Comparison of ENCODE assay signal across 9 mouse cellular contexts in the genomic region with DNA sequence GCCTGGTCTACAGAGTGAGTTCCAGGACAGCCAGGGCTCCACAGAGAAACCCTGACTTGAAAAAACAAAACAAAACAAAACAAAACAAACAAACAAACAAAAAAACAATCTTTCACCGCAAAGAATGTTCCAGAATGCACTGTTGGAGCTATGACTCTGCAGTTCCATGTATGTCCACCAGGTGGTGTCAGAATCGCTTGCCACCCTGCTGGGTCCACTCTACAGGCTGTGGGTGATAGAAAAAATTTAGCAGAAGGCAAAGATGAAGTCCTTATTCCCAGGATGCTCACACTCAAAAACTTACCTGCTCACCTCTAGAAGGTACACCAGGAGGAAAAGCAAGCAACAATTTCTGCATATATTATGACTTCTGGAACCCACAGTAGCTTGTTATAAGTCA. TPM values are rescaled to one million over a fixed set of nuclear protein-coding genes. Genes with fewer than 3 reads are reported as not detected.
DNase-seq lines count a peak whose midpoint lies in the region; ATAC-seq and TF ChIP-seq lines count a peak whose summit lies in the region.
"Had no signal": no experiment of that assay in that cellular context is flagged by ENCODE, and none has a peak within 500 bp of the region (broad histone marks: within the 10 kb centered on the region; RNA-seq: fewer than 3 reads in every experiment).

No protein-coding gene starts in this region.

- H3K4me3 ChIP-seq in heart, embryonic 12.5 days, result no peak overlapping the region
- H3K4me3 ChIP-seq in C2C12 (ENCODE audit: insufficient read depth, poor library complexity, severe bottlenecking), result no peak overlapping the region
- no peak overlapping the region for H3K4me3 ChIP-seq in embryonic facial prominence, embryonic 14.5 days (ENCODE audit: low read depth, low read length)
- H3K4me3 ChIP-seq in kidney, embryonic 14.5 days (ENCODE audit: low read length), result no peak overlapping the region
- H3K4me3 ChIP-seq in lung, embryonic 16.5 days (ENCODE audit: low read length), result no peak overlapping the region

- no peak overlapping the region for H3K27ac ChIP-seq in heart, embryonic 12.5 days (ENCODE audit: poor library complexity, severe bottlenecking)
- no peak overlapping the region for H3K27ac ChIP-seq in embryonic facial prominence, embryonic 14.5 days (replicated peaks; ENCODE audit: low read depth, low read length)
- no peak overlapping the region for H3K27ac ChIP-seq in kidney, embryonic 14.5 days (ENCODE audit: low read depth, low read length)
- H3K27ac ChIP-seq in lung, embryonic 16.5 days (ENCODE audit: low read length), result no peak overlapping the region

- no peaks in the 10 kb centered on the region for H3K27me3 ChIP-seq in heart, embryonic 12.5 days (replicated peaks)
- no peaks in the 10 kb centered on the region for H3K27me3 ChIP-seq in C2C12 (ENCODE audit: control insufficient read depth, insufficient read depth, insufficient read length)
- H3K27me3 ChIP-seq in embryonic facial prominence, embryonic 14.5 days (replicated peaks; ENCODE audit: control insufficient read depth, insufficient read depth, low read length), result no peaks in the 10 kb centered on the region
- 0 out of 2 replicates have a peak, but pooled peaks cover 3% of the 10 kb centered on the region for H3K27me3 ChIP-seq in kidney, embryonic 14.5 days (ENCODE audit: control insufficient read depth, insufficient read depth, low read length)
- no peaks in the 10 kb centered on the region for H3K27me3 ChIP-seq in lung, embryonic 16.5 days (ENCODE audit: control insufficient read depth, insufficient read depth, low read depth, low read length)

- no peaks in the 10 kb centered on the region for H3K9me3 ChIP-seq in heart, embryonic 12.5 days (replicated peaks)
- no peaks in the 10 kb centered on the region for H3K9me3 ChIP-seq in embryonic facial prominence, embryonic 14.5 days (ENCODE audit: control insufficient read depth, low read length)
- H3K9me3 ChIP-seq in kidney, embryonic 14.5 days (ENCODE audit: control insufficient read depth, low read length), result no peaks in the 10 kb centered on the region
- no peaks in the 10 kb centered on the region for H3K9me3 ChIP-seq in lung, embryonic 16.5 days (ENCODE audit: control insufficient read depth, low read length)

- H3K36me3 ChIP-seq in heart, embryonic 12.5 days, result no peaks in the 10 kb centered on the region
- no peaks in the 10 kb centered on the region for H3K36me3 ChIP-seq in C2C12 (ENCODE audit: control insufficient read depth, insufficient read depth)
- H3K36me3 ChIP-seq in embryonic facial prominence, embryonic 14.5 days (ENCODE audit: control insufficient read depth, insufficient read depth, low read length), result no peaks in the 10 kb centered on the region
- no peaks in the 10 kb centered on the region for H3K36me3 ChIP-seq in kidney, embryonic 14.5 days (ENCODE audit: control insufficient read depth, insufficient read depth, low read length)
- no peaks in the 10 kb centered on the region for H3K36me3 ChIP-seq in lung, embryonic 16.5 days (ENCODE audit: control insufficient read depth, insufficient read depth, low read length)

- H3K79me2 ChIP-seq in C2C12 (ENCODE audit: control insufficient read depth, insufficient read depth), result no peaks in the 10 kb centered on the region

- peak; percentile 65 to 85 for DNase-seq in heart, adult 18-20 months
- DNase-seq in adrenal gland, postnatal 36 days, result peak; percentile 71 to 72
- peak; percentile 54 for DNase-seq in embryonic facial prominence, embryonic 14.5 days (ENCODE audit: low spot score)
- DNase-seq in right cerebral cortex, postnatal 4 days, result peak; percentile 77

- ATAC-seq in heart, embryonic 12.5 days (ENCODE audit: insufficient number of reproducible peaks, low FRiP score), result no peak
- peak; percentile 38; the same call in 1 of the 2 replicates for ATAC-seq in embryonic facial prominence, embryonic 14.5 days (ENCODE audit: low read depth)
- ATAC-seq in kidney, embryonic 14.5 days (ENCODE audit: low FRiP score, low TSS enrichment), result 0 out of 2 replicates have a peak, but pooled peaks have one; percentile 24
- ATAC-seq in lung, embryonic 16.5 days (ENCODE audit: low read depth), result peak; percentile 51; the same call in 1 of the 2 replicates

- no peak overlapping the region for H3K9ac ChIP-seq in heart, embryonic 12.5 days
- no peak overlapping the region for H3K9ac ChIP-seq in embryonic facial prominence, embryonic 14.5 days (ENCODE audit: low read depth, low read length)
- no peak overlapping the region for H3K9ac ChIP-seq in kidney, embryonic 14.5 days (ENCODE audit: low read depth, low read length)
- no peak overlapping the region for H3K9ac ChIP-seq in lung, embryonic 16.5 days (ENCODE audit: low read length)

- WGBS in heart, embryonic 12.5 days, result 20% methylated on average over 2 of the region's 2 CpGs
- 11% methylated on average over 2 of the region's 2 CpGs for WGBS in embryonic facial prominence, embryonic 14.5 days
- 9% methylated on average over 2 of the region's 2 CpGs for WGBS in kidney, embryonic 14.5 days
- 7% methylated on average over 2 of the region's 2 CpGs for WGBS in lung, embryonic 16.5 days

- H3K4me2 ChIP-seq in heart, embryonic 12.5 days, result no peak overlapping the region
- H3K4me2 ChIP-seq in embryonic facial prominence, embryonic 14.5 days (ENCODE audit: low read depth, low read length), result no peak overlapping the region
- no peak overlapping the region for H3K4me2 ChIP-seq in kidney, embryonic 14.5 days (replicated peaks; ENCODE audit: low read depth, low read length)
- no peak overlapping the region for H3K4me2 ChIP-seq in lung, embryonic 16.5 days (ENCODE audit: low read depth, low read length)

- peaks cover 8% of the 10 kb centered on the region for H3K4me1 ChIP-seq in heart, embryonic 12.5 days (replicated peaks)
- peaks cover 19% of the 10 kb centered on the region; the same call in 1 of the 2 replicates for H3K4me1 ChIP-seq in embryonic facial prominence, embryonic 14.5 days (ENCODE audit: control insufficient read depth, insufficient read depth, low read length)
- peaks cover 20% of the 10 kb centered on the region; the same call in 1 of the 2 replicates for H3K4me1 ChIP-seq in kidney, embryonic 14.5 days (ENCODE audit: control insufficient read depth, insufficient read depth, low read length)
- H3K4me1 ChIP-seq in lung, embryonic 16.5 days (replicated peaks; ENCODE audit: control insufficient read depth, insufficient read depth, low read length), result no peaks in the 10 kb centered on the region

- H3ac ChIP-seq in C2C12 (ENCODE audit: control insufficient read depth, insufficient read length, low read depth), result no peak overlapping the region

- peak; percentile 14 for TF ChIP-seq CTCF in C2C12 (IDR thresholded peaks at IDR 0.05; ENCODE audit: control insufficient read depth, insufficient read depth, insufficient read length)

- H3K79me3 ChIP-seq in C2C12 (ENCODE audit: low read depth), result no peaks in the 10 kb centered on the region

TF ChIP-seq in C2C12, 6 proteins besides CTCF, POLR2A, EP300 and RAD21:
- TF ChIP-seq MYOD1 (IDR thresholded peaks at IDR 0.05; ENCODE audit: control insufficient read depth, insufficient read length, low read depth) (no peak), CEBPB (IDR thresholded peaks at IDR 0.05; ENCODE audit: low read depth) (no peak), MAX (IDR thresholded peaks at IDR 0.05) (no peak), USF1 (IDR thresholded peaks at IDR 0.05; ENCODE audit: low read depth) (no peak)

RNA-seq across cellular contexts. Expression of a gene that starts 34.4 kb away (rescaled TPM):
- not detected for total RNA-seq in heart, adult 18-20 months (2021)
- not detected in 2 replicates for polyA plus RNA-seq in heart, embryonic 12.5 days (2016; fragmentation: Nextera tagmentation; extraction: Ambion mirVana)
- polyA plus RNA-seq in C2C12 (2012; fragmentation: generic; extraction: Trizol), result not detected
- not detected for total RNA-seq in adrenal gland, postnatal 36 days (2021)
- not detected in 2 replicates for polyA plus RNA-seq in embryonic facial prominence, embryonic 14.5 days (2014; fragmentation: Nextera tagmentation; extraction: Ambion mirVana)
- not detected in 2 replicates for polyA plus RNA-seq in kidney, embryonic 14.5 days (2014; fragmentation: Nextera tagmentation; extraction: Ambion mirVana)
- not detected in 2 replicates for polyA plus RNA-seq in lung, embryonic 16.5 days (2015; fragmentation: Nextera tagmentation; extraction: Ambion mirVana)
- total RNA-seq: layer of hippocampus, adult 18-20 months had no signal

RNA-seq across cellular contexts. Expression of a gene that starts 49.7 kb away (rescaled TPM):
- 1 to 10 TPM; 4.8 to 5.3 TPM for total RNA-seq in heart, adult 18-20 months (2021)
- polyA plus RNA-seq in heart, embryonic 12.5 days (2016; fragmentation: Nextera tagmentation; extraction: Ambion mirVana), result 14.9 and 17.0 TPM in 2 replicates
- polyA plus RNA-seq in C2C12 (2012; fragmentation: generic; extraction: Trizol), result 13.6 TPM
- 1 to 10 TPM; 5.2 to 6.9 TPM for total RNA-seq in adrenal gland, postnatal 36 days (2021)
- 51.2 and 58.4 TPM in 2 replicates for polyA plus RNA-seq in embryonic facial prominence, embryonic 14.5 days (2014; fragmentation: Nextera tagmentation; extraction: Ambion mirVana)
- 39.0 and 41.5 TPM in 2 replicates for polyA plus RNA-seq in kidney, embryonic 14.5 days (2014; fragmentation: Nextera tagmentation; extraction: Ambion mirVana)
- polyA plus RNA-seq in lung, embryonic 16.5 days (2015; fragmentation: Nextera tagmentation; extraction: Ambion mirVana), result 9.8 and 10.8 TPM in 2 replicates
